Comparison of ENCODE assay signal across 8 mouse cellular contexts in genomic region chr1:191352786-191353488, GRCm38 (mm10). TPM values are rescaled to one million over a fixed set of nuclear protein-coding genes. Genes with fewer than 3 reads are reported as not detected.
DNase-seq lines count a peak whose midpoint lies in the region; ATAC-seq and TF ChIP-seq lines count a peak whose summit lies in the region.

No protein-coding gene starts in this region.

- no peak for ATAC-seq in hindbrain, embryonic 12.5 days (ENCODE audit: low FRiP score)
- no peak for ATAC-seq in liver, postnatal 0 days
- no peak for ATAC-seq in stomach, postnatal 0 days (ENCODE audit: low FRiP score, low TSS enrichment)

- WGBS in thymus, adult 2 months: 74% methylated on average over 14 of the region's 14 CpGs
- WGBS in hindbrain, embryonic 12.5 days: 62% methylated on average over 14 of the region's 14 CpGs
- 68% methylated on average over 14 of the region's 14 CpGs for WGBS in liver, postnatal 0 days (ENCODE audit: insufficient replicate concordance)
- 61% methylated on average over 14 of the region's 14 CpGs for WGBS in stomach, postnatal 0 days

- DNase-seq in gastrocnemius, adult 18-20 months (ENCODE audit: low spot score): peak; percentile 48
- no peak for DNase-seq in gastrocnemius, postnatal 25 days
- DNase-seq in thymus, adult 2 months: peak; percentile 26
- no peak for DNase-seq in thymus, adult 18-20 months
- peak; percentile 79 for DNase-seq in embryo, embryonic 11 days
- DNase-seq in liver, postnatal 0 days: peak; percentile 65
- peak; percentile 62 for DNase-seq in stomach, postnatal 0 days (ENCODE audit: low spot score)

- H3K27ac ChIP-seq in thymus, adult 2 months (ENCODE audit: control insufficient read depth, insufficient read depth, low read length): no peak overlapping the region
- H3K27ac ChIP-seq in hindbrain, embryonic 12.5 days: 0 out of 2 replicates have a peak overlapping the region, but pooled peaks have one; percentile 18
- H3K27ac ChIP-seq in liver, postnatal 0 days (ENCODE audit: low read depth): no peak overlapping the region
- no peak overlapping the region; the same call in 1 of the 2 replicates for H3K27ac ChIP-seq in stomach, postnatal 0 days (replicated peaks)

- no peaks in the 10 kb centered on the region for H3K4me1 ChIP-seq in thymus, adult 2 months (replicated peaks; ENCODE audit: control insufficient read depth, insufficient read depth, low read length)
- 0 out of 2 replicates have a peak, but pooled peaks cover 2% of the 10 kb centered on the region for H3K4me1 ChIP-seq in hindbrain, embryonic 12.5 days
- no peaks in the 10 kb centered on the region for H3K4me1 ChIP-seq in liver, postnatal 0 days (ENCODE audit: insufficient read depth)
- H3K4me1 ChIP-seq in stomach, postnatal 0 days (replicated peaks; ENCODE audit: control insufficient read depth, insufficient read depth): no peaks in the 10 kb centered on the region

- peaks cover 85% of the 10 kb centered on the region for H3K36me3 ChIP-seq in thymus, adult 2 months (ENCODE audit: control insufficient read depth, insufficient read depth, low read length)
- H3K36me3 ChIP-seq in hindbrain, embryonic 12.5 days: peaks cover 54% of the 10 kb centered on the region
- peaks cover 73% of the 10 kb centered on the region for H3K36me3 ChIP-seq in liver, postnatal 0 days (replicated peaks; ENCODE audit: insufficient read depth, low read length)
- peaks cover 15% of the 10 kb centered on the region; the same call in 1 of the 2 replicates for H3K36me3 ChIP-seq in stomach, postnatal 0 days (ENCODE audit: control insufficient read depth, insufficient read depth, low read length)

- H3K9ac ChIP-seq in hindbrain, embryonic 12.5 days: no peak overlapping the region
- H3K9ac ChIP-seq in liver, postnatal 0 days (replicated peaks): no peak overlapping the region
- H3K9ac ChIP-seq in stomach, postnatal 0 days (ENCODE audit: low read length): no peak overlapping the region

- no peaks in the 10 kb centered on the region for H3K27me3 ChIP-seq in thymus, adult 2 months (ENCODE audit: control insufficient read depth, insufficient read depth, low read length)
- no peaks in the 10 kb centered on the region for H3K27me3 ChIP-seq in hindbrain, embryonic 12.5 days
- H3K27me3 ChIP-seq in liver, postnatal 0 days (ENCODE audit: insufficient read depth, low read length): no peaks in the 10 kb centered on the region
- no peaks in the 10 kb centered on the region for H3K27me3 ChIP-seq in stomach, postnatal 0 days (ENCODE audit: control insufficient read depth, insufficient read depth, low read length)

- H3K4me2 ChIP-seq in hindbrain, embryonic 12.5 days (replicated peaks): no peak overlapping the region
- H3K4me2 ChIP-seq in liver, postnatal 0 days (ENCODE audit: low read depth, low read length): no peak overlapping the region
- no peak overlapping the region for H3K4me2 ChIP-seq in stomach, postnatal 0 days (replicated peaks; ENCODE audit: low read depth)

- TF ChIP-seq EP300 in liver, postnatal 0 days (IDR thresholded peaks at IDR 0.05; ENCODE audit: low read depth): no peak
- no peak for TF ChIP-seq EP300 in stomach, postnatal 0 days (optimal IDR thresholded peaks at IDR 0.05)

- no peak for TF ChIP-seq POLR2A in thymus, adult 2 months (IDR thresholded peaks at IDR 0.05; ENCODE audit: control insufficient read depth, extremely low read depth, insufficient read depth, low read length, poor library complexity)

- H3K9me3 ChIP-seq in hindbrain, embryonic 12.5 days (replicated peaks): no peaks in the 10 kb centered on the region
- no peaks in the 10 kb centered on the region for H3K9me3 ChIP-seq in liver, postnatal 0 days (ENCODE audit: low read length)
- H3K9me3 ChIP-seq in stomach, postnatal 0 days (ENCODE audit: control insufficient read depth, low read length): no peaks in the 10 kb centered on the region

- no peak overlapping the region for H3K4me3 ChIP-seq in thymus, adult 2 months (ENCODE audit: control insufficient read depth, insufficient read depth, low read length)
- H3K4me3 ChIP-seq in hindbrain, embryonic 12.5 days: no peak overlapping the region
- no peak overlapping the region for H3K4me3 ChIP-seq in liver, postnatal 0 days (ENCODE audit: low read depth, low read length)
- no peak overlapping the region for H3K4me3 ChIP-seq in stomach, postnatal 0 days (ENCODE audit: low read depth, low read length)

- TF ChIP-seq CTCF in thymus, adult 2 months (IDR thresholded peaks at IDR 0.05; ENCODE audit: borderline replicate concordance, control insufficient read depth, extremely low read depth, insufficient read depth, low read length, poor library complexity): no peak
- TF ChIP-seq CTCF in liver, postnatal 0 days (IDR thresholded peaks at IDR 0.05; ENCODE audit: low read depth): peak; percentile 61
- peak; percentile 73 for TF ChIP-seq CTCF in stomach, postnatal 0 days (IDR thresholded peaks at IDR 0.05; ENCODE audit: low read depth)

RNA-seq across cellular contexts. Expression of gene Tmem206, which starts 27.2 kb away (rescaled TPM):
- total RNA-seq in gastrocnemius, adult 18-20 months (2021): 1 to 10 TPM; 1.1 to 1.5 TPM
- total RNA-seq in gastrocnemius, postnatal 25 days (2021): 1 to 10 TPM; 1.2 to 1.3 TPM
- polyA plus RNA-seq in thymus, adult 2 months (2012; rRNA removed): 17.2 and 17.8 TPM in 2 replicates
- polyA plus RNA-seq in hindbrain, embryonic 12.5 days (2016; fragmentation: Nextera tagmentation; extraction: Ambion mirVana): 34.2 and 35.1 TPM in 2 replicates
- polyA plus RNA-seq in liver, postnatal 0 days (2015; fragmentation: Nextera tagmentation; extraction: Ambion mirVana): 3.8 and 4.4 TPM in 2 replicates
- 6.7 and 6.8 TPM in 2 replicates for polyA plus RNA-seq in stomach, postnatal 0 days (2015; fragmentation: Nextera tagmentation; extraction: Ambion mirVana)

RNA-seq across cellular contexts. Expression of gene Nenf, which starts 34.9 kb away (rescaled TPM):
- 10 to 100 TPM; 67.8 to 76.9 TPM for total RNA-seq in gastrocnemius, adult 18-20 months (2021)
- total RNA-seq in gastrocnemius, postnatal 25 days (2021): 10 to 100 TPM; 54.3 to 62.3 TPM
- 47.1 and 64.5 TPM in 2 replicates for polyA plus RNA-seq in thymus, adult 2 months (2012; rRNA removed)
- polyA plus RNA-seq in hindbrain, embryonic 12.5 days (2016; fragmentation: Nextera tagmentation; extraction: Ambion mirVana): 81.0 and 87.3 TPM in 2 replicates
- polyA plus RNA-seq in liver, postnatal 0 days (2015; fragmentation: Nextera tagmentation; extraction: Ambion mirVana): 36.6 and 37.0 TPM in 2 replicates
- 117 and 120 TPM in 2 replicates for polyA plus RNA-seq in stomach, postnatal 0 days (2015; fragmentation: Nextera tagmentation; extraction: Ambion mirVana)

RNA-seq across cellular contexts. Expression of gene Ppp2r5a, which starts 50.1 kb away (rescaled TPM):
- total RNA-seq in gastrocnemius, adult 18-20 months (2021): 10 to 100 TPM; 66.2 to 76.8 TPM
- 10 to 100 TPM; 72.6 to 78.7 TPM for total RNA-seq in gastrocnemius, postnatal 25 days (2021)
- 145 and 167 TPM in 2 replicates for polyA plus RNA-seq in thymus, adult 2 months (2012; rRNA removed)
- 13.9 and 14.9 TPM in 2 replicates for polyA plus RNA-seq in hindbrain, embryonic 12.5 days (2016; fragmentation: Nextera tagmentation; extraction: Ambion mirVana)
- polyA plus RNA-seq in liver, postnatal 0 days (2015; fragmentation: Nextera tagmentation; extraction: Ambion mirVana): 27.1 and 30.7 TPM in 2 replicates
- polyA plus RNA-seq in stomach, postnatal 0 days (2015; fragmentation: Nextera tagmentation; extraction: Ambion mirVana): 28.4 and 32.9 TPM in 2 replicates

Comparison
In these comparisons a context has a peak if more than half of its experiments do, and no peak if none do; other contexts are left out.
1. DNase-seq: peak in gastrocnemius, adult 18-20 months (single experiment), thymus, adult 2 months (single experiment), embryo, embryonic 11 days (single experiment), liver, postnatal 0 days (single experiment) and stomach, postnatal 0 days (single experiment); none in gastrocnemius, postnatal 25 days (single experiment) and thymus, adult 18-20 months (0 of 2).